Mouse (Mus musculus) lung, embryonic 14.5 days (tissue): ENCODE measurements at regions not wholly inside any gene's neighbourhood (a gene's known extent, or its start where the extent isn't known, plus 50 kb on each side); places are given as distances from the start of the nearest gene placed in this dataset.

ENCODE experiments used
- ATAC-seq: fragments of 200-750 bp; cut with Nextera tagmentation; 2 replicates; pipeline ENCODE4 v1.8.0; 2017; ENCODE audit warnings: mild to moderate bottlenecking, moderate TSS enrichment, moderate library complexity; ENCODE audit not compliant: insufficient read depth
- DNase-seq: peaks from one replicate; pipeline ENCODE4 v3.0.0-alpha.2; 2015
- H3K27ac ChIP-seq: fragments of 300-500 bp; sonication (generic); 2 replicates; pipeline ENCODE4 v1.5.1; 2014; ENCODE audit warnings: low read depth, mild to moderate bottlenecking, moderate library complexity
- H3K27me3 ChIP-seq: fragments of 300-500 bp; sonication (generic); 2 replicates; pipeline ENCODE4 v1.6.1; 2014; ENCODE audit warnings: low read length, control low read depth; ENCODE audit not compliant: insufficient read depth
- H3K36me3 ChIP-seq: fragments of 300-500 bp; sonication (generic); 2 replicates; pipeline ENCODE4 v1.6.1; 2014; ENCODE audit warnings: control low read depth; ENCODE audit not compliant: insufficient read depth
- H3K4me1 ChIP-seq: fragments of 300-500 bp; sonication (generic); 2 replicates; pipeline ENCODE4 v1.6.1; 2014; ENCODE audit warnings: antibody characterized with exemption, control low read depth; ENCODE audit not compliant: insufficient read depth
- H3K4me2 ChIP-seq: fragments of 300-500 bp; sonication (generic); 2 replicates; pipeline ENCODE4 v1.6.1; 2014; ENCODE audit warnings: mild to moderate bottlenecking
- H3K4me3 ChIP-seq: fragments of 300-500 bp; sonication (generic); 2 replicates; pipeline ENCODE4 v1.5.1; 2014; ENCODE audit warnings: low read depth, low read length
- H3K9ac ChIP-seq: fragments of 300-500 bp; sonication (generic); 2 replicates; pipeline ENCODE4 v1.6.1; 2014
- H3K9me3 ChIP-seq: fragments of 300-500 bp; sonication (generic); 2 replicates; pipeline ENCODE4 v1.6.1; 2016; ENCODE audit warnings: low read depth, low read length, control low read depth
- CTCF ChIP-seq: IDR thresholded peaks from 2 replicates; pipeline ENCODE4 v1.5.1; 2016; ENCODE audit warnings: antibody characterized with exemption, low read depth
- WGBS: fragments of 180-500 bp; shearing (Covaris S2); extraction: QIAGEN DNeasy Blood & Tissue Kit; methylation state at CpG from one replicate; pipeline ENCODE4 v1.1.7; 2014; 5-methylcytosine and 5-hydroxymethylcytosine counted together

GRCm38 (mm10) chr4:114336747-114337090, 69.8 kb upstream of the Trabd2b start:
- no peak overlapping the region for H3K4me3 ChIP-seq

GRCm38 (mm10) chr4:114339793-114340192, 66.7 kb upstream of the Trabd2b start:
- H3K4me2 ChIP-seq, result no peak overlapping the region
- no peak overlapping the region for H3K27ac ChIP-seq
- H3K4me1 ChIP-seq, result no peaks in the 10 kb centered on the region
- no peak overlapping the region for H3K9ac ChIP-seq
- peak; percentile 73 for DNase-seq
- 20% methylated on average over 5 of the region's 5 CpGs for WGBS
- no peak overlapping the region for H3K4me3 ChIP-seq
- peak; percentile 57; the same call in 1 of the 2 replicates for ATAC-seq
- no peaks in the 10 kb centered on the region for H3K36me3 ChIP-seq
- TF ChIP-seq CTCF, result no peak
- H3K27me3 ChIP-seq, result no peaks in the 10 kb centered on the region
- no peaks in the 10 kb centered on the region for H3K9me3 ChIP-seq

More at GRCm38 (mm10) chr4:114336747-114337090, 69.8 kb upstream of the Trabd2b start:
- H3K4me1 ChIP-seq, result no peaks in the 10 kb centered on the region
- H3K9me3 ChIP-seq, result no peaks in the 10 kb centered on the region
- ATAC-seq, result no peak
- 46% methylated on average over 1 of the region's 1 CpGs for WGBS
- no peak for TF ChIP-seq CTCF
- no peaks in the 10 kb centered on the region for H3K36me3 ChIP-seq
- no peak overlapping the region for H3K4me2 ChIP-seq
- H3K27ac ChIP-seq, result no peak overlapping the region
- no peaks in the 10 kb centered on the region for H3K27me3 ChIP-seq
- no peak overlapping the region for H3K9ac ChIP-seq
- no peak for DNase-seq

GRCm38 (mm10) chr4:114345154-114345553, 61.4 kb upstream of the Trabd2b start:
- Histone ChIP-seq H3K36me3 (no peaks in the 10 kb centered on the region), H3K27me3 (no peaks in the 10 kb centered on the region), H3K27ac (no peak overlapping the region), H3K4me2 (no peak overlapping the region), H3K9me3 (no peaks in the 10 kb centered on the region), H3K9ac (no peak overlapping the region), H3K4me3 (no peak overlapping the region), H3K4me1 (no peaks in the 10 kb centered on the region)
- no peak for DNase-seq
- TF ChIP-seq CTCF, result no peak
- WGBS, result 53% methylated on average over 1 of the region's 1 CpGs
- ATAC-seq, result no peak

GRCm38 (mm10) chr4:114346068-114346747, 60.3 kb upstream of the Trabd2b start:
- Histone ChIP-seq H3K27me3 (no peaks in the 10 kb centered on the region), H3K27ac (no peak overlapping the region), H3K4me2 (no peak overlapping the region), H3K4me1 (no peaks in the 10 kb centered on the region), H3K4me3 (no peak overlapping the region), H3K9ac (no peak overlapping the region), H3K36me3 (no peaks in the 10 kb centered on the region), H3K9me3 (no peaks in the 10 kb centered on the region)
- DNase-seq (peak; percentile 83), ATAC-seq (no peak)
- 0% methylated on average over 2 of the region's 2 CpGs for WGBS
- peak; percentile 82 for TF ChIP-seq CTCF

- TF ChIP-seq CTCF, result no peak
- no peak for ATAC-seq
- H3K36me3 ChIP-seq, result no peaks in the 10 kb centered on the region
- H3K4me2 ChIP-seq, result no peak overlapping the region
- WGBS, result 55% methylated on average over 4 of the region's 4 CpGs
- no peak overlapping the region for H3K27ac ChIP-seq
- no peak overlapping the region for H3K9ac ChIP-seq
- H3K27me3 ChIP-seq, result no peaks in the 10 kb centered on the region
- no peaks in the 10 kb centered on the region for H3K9me3 ChIP-seq
- H3K4me3 ChIP-seq, result no peak overlapping the region
- H3K4me1 ChIP-seq, result no peaks in the 10 kb centered on the region
- no peak for DNase-seq
These were observed 59.6 kb upstream of the Trabd2b start for GRCm38 (mm10) chr4:114346884-114347283.

GRCm38 (mm10) chr4:114349601-114350000, 56.9 kb upstream of the Trabd2b start:
- Histone ChIP-seq H3K27ac (no peak overlapping the region), H3K4me3 (no peak overlapping the region), H3K4me1 (no peaks in the 10 kb centered on the region), H3K27me3 (no peaks in the 10 kb centered on the region), H3K9me3 (no peaks in the 10 kb centered on the region), H3K9ac (no peak overlapping the region), H3K36me3 (no peaks in the 10 kb centered on the region), H3K4me2 (no peak overlapping the region)
- WGBS, result 76% methylated on average over 8 of the region's 8 CpGs
- no peak for TF ChIP-seq CTCF
- no peak for ATAC-seq
- DNase-seq, result no peak

GRCm38 (mm10) chr4:114351282-114351681, 55.2 kb upstream of the Trabd2b start:
- ATAC-seq (no peak), DNase-seq (no peak)
- TF ChIP-seq CTCF, result no peak
- Histone ChIP-seq H3K27me3 (no peaks in the 10 kb centered on the region), H3K27ac (no peak overlapping the region), H3K9ac (no peak overlapping the region), H3K9me3 (no peaks in the 10 kb centered on the region), H3K4me3 (no peak overlapping the region), H3K36me3 (no peaks in the 10 kb centered on the region), H3K4me2 (no peak overlapping the region), H3K4me1 (no peaks in the 10 kb centered on the region)
- WGBS, result 63% methylated on average over 1 of the region's 1 CpGs
